Mouse (Mus musculus): ENCODE results near the gene Gm20388.

GRCm38 (mm10) chr8:120962606-120963380 is 1052.2 kb downstream of the Gm20388 start:
- no peak for TF ChIP-seq CTCF (IDR thresholded peaks at IDR 0.05; ENCODE audit: borderline replicate concordance, extremely low read depth, insufficient read depth, insufficient read length)
- TF ChIP-seq POLR2A (IDR thresholded peaks at IDR 0.05; ENCODE audit: borderline replicate concordance, extremely low read depth, insufficient read depth, insufficient read length, poor library complexity, severe bottlenecking) = no peak

Data from brain, embryonic 14.5 days (tissue).